Mouse (Mus musculus) c-Kit-positive CD71-positive TER-119-negative erythroid progenitor cells, embryonic 14.5 days (primary cell): Measurements from ENCODE around the gene Stoml1.

Experiments
- DNase-seq: peaks from one replicate; pipeline ENCODE4 v3.0.0-alpha.2; 2013; ENCODE audit warnings: low read depth

Gene Stoml1

DNA sequence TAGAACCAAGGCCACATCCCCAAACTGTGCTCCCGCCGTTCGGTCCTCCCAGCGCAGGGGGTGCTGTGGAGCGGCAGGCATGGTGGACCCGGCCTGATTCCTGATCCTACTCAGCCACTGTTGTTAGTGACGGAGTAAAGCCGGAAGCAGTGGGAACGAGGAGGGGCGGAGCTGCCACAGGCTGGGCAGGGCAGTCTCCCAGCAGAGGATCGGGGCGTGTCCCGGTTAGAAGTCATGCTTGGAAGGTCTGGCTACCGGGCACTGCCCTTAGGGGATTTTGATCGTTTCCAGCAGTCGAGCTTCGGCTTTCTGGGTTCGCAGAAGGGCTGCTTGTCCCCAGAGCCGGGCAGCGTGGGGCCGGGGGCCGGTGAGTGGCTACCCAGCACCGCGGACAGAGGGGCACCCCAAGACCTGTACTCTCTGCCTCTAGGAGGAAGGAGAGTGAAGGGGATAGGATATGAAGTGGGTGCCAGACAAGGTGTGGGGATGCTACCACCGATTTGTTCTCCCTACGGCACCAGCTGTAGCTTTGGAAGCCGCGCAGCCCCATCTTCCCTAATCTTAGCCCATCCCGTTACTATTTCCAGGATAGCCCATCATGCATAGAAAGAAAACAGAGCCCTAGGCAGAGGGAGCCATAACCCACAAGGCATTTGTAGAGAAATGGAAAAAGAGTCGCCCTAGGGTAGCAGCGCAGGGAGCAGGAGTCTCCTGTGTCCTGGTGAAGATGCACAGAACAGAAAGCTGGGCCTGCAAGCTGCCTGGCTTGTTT, at the start of gene Stoml1:
Gene Stoml1 (plus strand): TSS at position 132 of the 772 bp plus-strand sequence.
- DNase-seq: peak; percentile 91

DNA sequence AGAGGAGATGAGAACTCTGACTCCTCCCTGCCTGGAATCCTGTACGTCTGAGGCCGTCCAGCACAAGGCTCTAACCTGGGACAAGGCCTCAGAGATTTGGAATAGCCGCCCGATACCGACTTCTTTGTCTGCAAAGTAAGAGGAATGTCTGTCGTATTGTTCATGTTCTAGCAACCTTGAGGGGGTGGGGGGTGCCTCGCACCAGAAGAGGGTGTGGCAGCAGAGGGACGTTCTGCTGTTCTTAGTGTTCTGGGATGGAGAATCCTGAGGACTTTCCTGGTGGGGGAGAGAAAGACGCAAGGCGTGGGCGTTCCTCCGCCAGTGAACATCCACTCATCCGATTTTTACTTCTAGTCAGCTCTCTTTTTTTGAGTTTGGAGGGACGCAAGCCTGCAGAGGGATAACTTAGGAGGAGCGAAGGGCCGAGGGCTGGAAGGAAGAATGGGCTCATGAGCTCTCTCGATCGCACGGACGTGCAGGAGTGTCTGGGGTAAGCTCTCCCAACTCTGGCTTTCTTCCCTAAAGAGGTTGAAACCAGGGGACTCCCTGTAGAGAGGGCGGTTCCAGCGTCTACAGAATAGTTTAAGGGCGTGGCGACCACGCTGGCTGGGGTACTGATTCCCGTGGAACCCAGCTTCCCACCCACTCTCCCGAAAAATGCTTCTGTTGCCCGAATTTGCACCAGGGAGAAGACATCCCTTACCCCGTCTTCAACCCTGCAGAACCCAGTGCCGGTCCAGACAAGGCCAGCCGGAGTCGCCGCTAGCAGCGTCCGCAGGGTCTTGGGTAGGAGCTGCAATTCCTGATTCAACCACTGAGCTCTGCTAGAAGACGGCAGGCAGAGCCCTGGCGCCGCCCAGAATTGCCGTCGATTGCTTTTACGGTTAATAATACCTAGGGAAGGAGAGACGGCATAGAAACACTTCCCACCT, 49.2 kb upstream of the Stoml1 start, which contains the start of the genes Islr and Islr2:
Gene Islr (minus strand): TSS at position 791 of the 932 bp plus-strand sequence.
Gene Islr2 (minus strand): TSS at position 804 of the 932 bp plus-strand sequence.
- DNase-seq: no peak

DNA sequence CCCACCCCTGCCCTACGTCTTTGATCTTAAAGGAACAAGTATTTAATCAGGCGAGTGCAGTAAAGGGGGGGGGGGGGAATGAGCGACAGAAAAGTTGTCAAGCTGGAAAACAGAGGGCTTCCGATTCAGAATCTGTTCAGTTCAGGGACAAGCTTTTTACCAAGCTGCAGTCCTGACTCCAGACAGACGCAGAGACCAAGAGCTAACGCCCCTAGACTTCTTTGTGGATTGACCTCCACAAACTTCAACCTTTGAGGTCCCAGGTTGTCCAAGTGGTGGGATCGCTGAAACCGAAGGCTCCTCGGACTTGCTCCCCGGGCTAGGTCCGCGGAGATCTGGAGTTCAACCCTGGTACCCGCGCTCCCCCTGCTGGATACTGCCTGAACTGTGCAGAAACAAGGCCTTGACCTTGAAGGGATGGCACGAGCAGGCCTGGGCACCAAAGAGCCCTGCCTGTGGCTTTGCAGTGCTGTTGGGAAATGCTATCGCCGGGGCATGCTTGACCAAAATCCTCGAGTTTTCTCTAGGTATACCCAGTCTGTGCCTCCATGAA, 48.4 kb upstream of the Stoml1 start:
- DNase-seq: peak; percentile 71

DNA sequence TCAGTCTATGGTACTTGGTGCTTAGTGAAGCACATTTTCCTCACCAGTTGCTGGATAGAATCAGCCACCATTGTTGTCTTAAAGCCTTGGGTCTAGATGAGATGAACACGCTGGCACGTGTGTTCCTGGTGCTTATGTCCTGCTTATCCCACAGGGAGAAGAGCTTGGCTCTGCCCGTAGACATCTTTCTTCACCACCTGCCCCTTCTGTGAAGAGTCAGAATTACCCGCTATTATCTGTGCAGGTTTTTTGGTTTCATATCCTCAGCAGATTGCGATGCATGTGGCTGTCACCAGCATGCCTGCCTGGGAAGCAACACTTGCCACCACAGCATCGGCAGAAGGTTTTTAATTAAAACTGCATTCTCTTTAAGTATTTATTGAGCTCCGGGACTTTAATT, 47.0 kb upstream of the Stoml1 start:
- DNase-seq: no peak

DNA sequence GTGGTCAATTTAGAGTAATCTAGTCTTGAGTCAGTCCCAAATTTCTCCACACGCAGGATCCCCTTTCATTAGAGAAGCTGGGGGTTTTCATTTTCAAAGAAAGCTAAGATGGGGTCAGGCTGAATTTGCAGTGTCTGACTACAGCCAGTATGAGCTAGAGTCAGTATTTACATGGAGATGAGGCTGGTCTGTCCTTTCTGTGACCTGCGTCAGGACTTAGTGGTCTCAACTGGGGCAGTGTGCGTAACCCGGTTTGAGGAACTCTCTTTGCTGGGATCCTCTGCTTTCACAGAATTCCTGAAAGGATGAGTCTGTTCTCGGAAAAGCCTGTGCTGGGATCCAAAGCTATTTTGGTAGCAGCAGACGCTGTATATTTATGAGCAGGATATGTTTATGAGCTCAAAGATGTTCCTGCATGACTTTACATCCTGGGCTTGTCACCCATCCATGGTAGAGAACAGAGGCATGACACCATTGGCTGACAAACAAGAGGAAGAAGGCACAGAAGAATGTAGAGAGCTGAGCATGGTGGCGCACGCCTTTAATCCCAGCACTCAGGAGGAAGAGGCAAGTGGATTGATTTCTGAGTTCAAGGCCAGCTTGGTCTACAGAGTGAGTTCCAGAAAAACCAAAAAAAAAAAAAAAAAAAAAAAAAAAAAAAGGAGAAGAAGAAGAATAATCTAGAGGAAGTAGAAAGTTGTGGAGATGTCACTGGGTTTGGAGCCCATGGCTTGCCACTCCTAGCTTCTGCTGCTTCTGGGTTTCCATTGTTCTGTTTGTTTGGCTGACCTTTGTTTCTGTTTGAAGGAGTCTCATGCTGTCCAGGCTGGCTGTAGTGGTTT, 43.3 kb upstream of the Stoml1 start:
- DNase-seq: no peak

DNA sequence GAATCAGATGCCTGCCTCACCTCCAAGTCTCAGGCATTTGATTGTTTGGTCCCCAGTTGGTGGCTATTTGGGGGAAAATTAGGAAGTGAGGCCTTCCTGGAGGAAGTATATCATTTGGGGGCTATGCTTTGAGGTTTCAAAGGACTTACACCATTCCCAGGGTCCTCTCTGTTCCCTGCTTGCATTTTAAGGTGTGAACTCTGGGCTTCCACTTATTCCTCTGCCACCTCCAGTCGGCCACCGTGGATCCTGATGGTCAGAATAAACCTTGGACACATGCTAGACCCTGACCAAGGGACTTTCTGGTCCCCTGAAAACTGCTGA, 42.7 kb upstream of the Stoml1 start:
- no peak for DNase-seq

DNA sequence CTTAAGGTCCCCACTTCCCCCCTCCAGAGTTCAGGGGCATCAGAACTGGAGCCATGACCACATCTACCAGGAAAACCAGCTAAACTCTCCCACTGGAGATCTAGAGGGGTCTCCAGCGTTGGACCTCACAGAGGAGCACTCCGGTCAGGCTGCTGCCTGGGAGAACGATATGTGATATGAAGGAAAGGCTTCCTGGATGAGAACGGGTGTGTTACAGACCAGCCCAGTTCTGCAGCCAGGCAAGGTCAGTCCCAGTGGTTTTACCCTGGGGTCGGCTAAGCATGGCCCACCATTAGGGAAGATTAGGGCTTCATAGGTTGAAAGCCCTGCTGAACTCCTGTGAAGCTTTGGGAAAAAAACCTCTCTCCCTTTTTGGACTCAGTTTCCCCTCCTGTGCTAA, 39.6 kb upstream of the Stoml1 start:
- no peak for DNase-seq

DNA sequence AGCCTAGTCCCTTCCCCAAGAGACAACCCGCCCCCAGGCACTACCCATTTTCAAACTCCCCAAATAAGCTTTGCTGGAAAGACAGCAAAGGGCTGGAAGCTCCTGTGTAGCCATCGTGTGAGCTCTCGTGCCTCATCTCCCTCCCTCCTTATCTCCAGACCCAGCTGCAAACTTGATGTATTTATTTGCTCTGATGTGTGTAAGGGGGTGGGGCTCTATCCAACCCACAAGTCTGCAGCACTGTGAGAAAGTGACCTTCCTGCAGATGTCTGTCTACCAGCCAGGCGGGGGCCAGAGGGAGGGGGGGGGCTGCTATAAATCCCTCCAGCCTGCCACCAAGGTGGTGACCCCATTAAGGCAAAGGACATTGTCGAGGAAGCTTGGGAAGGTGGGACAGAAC, 39.1 kb upstream of the Stoml1 start:
- peak; percentile 80 for DNase-seq

DNA sequence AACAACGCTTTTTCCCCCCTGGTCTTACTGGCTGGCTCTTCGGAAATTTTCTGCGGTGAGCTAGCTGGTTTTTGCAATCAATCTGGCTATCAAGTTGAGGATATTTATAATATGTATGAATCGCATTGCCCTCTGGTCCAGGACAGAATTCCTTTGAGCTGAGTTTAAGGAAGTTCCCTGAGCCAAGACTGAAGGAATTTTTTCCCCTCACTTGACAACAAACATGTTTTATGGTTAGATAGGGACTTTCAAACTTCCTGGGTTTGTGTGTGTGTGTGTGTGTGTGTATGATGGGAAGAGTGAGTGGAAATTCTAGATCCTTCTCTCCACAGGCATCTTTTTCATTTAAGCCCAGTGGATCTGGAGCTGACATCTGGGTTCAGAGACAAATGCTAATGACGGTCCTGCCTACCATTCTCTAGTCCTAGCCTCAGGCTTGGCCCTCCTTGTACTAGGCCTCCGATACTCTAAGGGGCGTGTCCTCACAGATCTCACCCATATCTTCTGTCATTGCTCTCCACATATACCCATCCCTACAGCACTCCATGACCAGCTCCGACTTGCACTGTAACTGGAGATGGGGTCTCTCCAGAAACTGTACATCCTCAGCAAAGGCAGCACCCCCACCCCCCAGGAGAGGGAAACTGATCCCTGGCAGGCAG, 38.3 kb upstream of the Stoml1 start:
- DNase-seq: no peak

DNA sequence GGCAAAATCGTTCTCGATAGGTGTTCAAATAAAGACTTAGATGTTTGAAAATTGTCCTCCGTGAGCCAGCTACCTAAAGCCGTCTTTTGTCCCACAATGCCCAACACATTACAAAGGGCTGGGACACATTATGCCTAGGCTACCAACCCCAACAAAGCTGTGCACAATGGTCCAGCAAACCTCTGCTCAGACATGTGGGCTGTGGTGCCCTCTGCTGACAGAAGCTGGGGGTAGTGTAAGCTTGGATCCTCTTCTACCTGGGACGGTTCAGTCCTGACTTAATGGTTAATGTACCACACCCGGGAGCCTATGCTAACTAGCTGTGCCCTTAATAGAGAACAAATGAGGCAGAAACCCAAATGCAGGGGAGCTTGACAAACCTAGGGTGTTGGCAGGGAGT, 36.6 kb upstream of the Stoml1 start:
- no peak for DNase-seq

DNA sequence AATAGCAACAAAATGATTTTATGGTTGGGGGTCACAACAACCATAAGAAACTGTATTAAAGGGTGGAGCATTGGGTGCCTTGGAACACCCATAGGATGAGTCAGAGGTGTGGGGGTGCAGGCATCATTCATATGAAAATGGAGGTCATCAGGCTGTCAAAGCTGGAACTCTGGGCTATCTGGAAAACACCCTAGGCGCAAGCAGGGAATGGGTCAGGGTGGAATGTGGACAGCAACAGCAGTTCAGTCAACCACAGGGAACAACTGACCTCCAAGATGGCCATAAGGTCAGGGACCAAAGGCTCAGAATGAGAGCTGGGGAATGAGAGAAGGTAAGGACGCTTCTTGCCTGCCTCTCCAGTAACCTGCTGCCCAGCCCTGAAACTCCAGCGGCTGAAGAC, 34.4 kb upstream of the Stoml1 start:
- DNase-seq: no peak

DNA sequence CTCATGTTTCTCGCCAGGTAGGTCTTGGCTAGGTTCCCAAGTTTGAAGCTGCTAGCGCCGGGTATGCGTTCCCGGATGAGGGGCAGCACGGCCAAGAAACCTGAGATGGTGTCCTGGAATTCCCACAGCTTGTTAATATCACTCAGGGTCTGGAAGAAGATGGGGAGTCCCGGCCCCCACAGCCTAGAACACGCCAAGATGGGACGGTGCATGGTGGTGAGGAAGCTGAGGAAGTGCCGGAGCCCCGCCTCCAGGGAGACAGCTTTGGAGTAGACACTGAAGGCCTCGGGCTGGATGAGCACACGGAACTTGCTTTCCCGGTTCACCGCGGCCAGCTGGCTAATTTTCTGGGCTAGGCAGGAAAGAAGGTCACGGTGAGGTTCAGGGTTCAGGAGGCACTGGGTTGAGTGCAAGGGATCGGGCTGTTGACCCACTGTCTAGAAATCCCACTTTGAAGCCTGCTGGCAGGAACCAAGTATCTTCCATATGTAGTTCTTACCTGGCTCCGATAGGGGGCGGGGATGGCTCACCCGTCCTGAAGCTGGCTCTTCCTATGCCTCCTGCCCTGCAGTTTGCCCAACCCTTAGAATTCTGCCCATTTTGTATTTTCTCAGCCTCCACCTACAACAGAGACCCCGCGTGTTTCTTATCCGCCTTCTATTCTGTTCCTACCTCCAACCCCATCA, 32.6 kb upstream of the Stoml1 start:
- no peak for DNase-seq

DNA sequence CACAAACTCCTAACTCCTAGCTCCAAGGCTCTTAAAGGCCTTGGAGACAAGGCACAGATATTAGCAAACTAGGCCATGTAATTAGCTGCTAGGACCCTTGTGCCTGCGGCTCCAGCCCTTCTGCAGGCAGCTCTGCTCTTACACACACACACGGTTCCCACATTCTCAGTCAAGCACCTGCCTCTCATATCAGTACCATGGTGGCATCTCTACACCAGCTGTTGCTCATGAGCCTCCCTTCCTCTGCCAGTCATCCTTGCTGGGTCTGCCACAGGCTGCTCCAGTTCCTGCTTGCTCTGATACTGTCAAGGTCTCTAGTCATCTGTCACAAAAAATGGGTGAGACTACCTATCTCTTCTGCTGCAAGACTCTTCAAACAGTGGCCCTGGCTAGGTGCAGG, 28.6 kb upstream of the Stoml1 start:
- DNase-seq: no peak

DNA sequence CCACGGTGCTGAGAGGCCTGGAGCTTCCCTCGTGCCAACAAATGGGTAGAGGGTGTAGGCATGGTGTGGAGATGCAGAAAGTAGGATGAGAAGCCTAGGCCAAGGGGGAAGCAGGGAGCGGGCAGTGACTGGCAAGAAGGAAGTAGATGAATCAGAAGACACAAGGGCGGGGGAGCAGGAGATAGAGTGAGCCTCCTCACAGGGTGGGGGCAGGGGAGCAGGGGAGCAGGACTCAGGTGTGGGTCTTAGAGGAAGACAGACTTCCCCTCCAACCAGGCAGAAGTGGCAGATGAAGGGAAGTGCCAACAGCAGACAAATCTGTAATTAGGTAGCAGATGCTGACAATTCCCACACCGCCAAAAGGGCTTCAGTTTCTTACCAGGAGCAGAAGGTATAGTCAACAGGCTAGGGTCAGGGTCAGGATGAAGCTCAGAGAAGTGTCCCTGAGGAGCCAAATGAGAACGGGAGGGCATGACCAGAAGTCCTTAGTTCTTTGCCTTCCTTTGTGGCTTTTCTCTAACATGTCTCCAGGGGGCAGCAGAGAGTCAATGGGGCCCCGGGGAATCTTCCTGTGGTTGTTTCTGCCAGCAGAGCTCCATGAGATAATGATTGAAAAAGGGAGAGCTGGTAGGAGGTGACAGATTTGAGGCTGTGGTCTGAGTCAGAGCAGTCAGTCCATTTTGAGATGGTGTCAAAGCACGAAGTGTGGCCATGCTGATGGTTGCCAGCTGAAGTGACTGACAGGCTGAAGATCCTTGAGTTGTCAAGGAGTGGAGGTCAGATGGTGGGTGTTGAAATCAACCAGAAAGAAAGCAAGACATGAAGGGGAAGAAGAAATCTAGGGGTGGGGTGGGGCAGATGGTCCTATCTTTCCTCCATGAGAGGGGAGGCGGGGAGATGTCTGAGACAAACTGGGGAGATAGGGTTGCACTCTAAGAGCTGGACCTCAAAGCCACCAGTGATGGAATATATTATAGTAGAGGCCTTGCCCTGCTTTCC, 26.8 kb upstream of the Stoml1 start:
- peak; percentile 71 for DNase-seq

DNA sequence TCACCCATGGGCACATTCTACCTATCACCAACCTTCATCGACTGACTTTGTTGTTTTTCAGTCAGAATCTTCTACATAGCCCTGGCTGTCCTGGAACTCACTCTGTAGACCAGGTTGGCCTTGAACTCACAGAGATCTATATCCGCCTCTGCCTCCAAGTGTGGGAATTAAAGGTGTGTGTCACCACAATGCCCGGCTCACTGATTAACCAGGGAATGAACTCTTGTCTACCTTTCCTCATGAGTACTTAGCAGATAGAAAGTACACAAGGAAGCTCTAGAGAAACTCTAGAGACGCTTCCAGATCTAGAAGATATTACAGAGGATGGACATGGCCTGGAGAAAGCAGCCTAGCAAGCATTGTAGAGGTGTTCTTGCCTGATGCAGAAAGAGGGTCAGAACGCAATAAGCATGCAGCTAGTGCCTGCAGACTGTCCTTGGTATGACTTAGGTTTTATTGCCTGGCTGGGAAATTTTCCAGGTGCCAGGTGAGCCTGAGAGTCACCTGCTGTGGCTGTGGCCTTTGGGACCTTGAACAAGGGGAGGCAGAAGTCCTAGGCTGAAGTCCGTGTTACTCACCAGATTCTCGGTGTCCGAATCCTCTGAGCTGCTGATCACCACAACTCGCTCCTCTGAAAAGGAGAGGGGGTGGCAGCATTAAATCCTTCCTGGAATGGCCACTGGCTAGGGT, 24.0 kb upstream of the Stoml1 start:
- DNase-seq: no peak

DNA sequence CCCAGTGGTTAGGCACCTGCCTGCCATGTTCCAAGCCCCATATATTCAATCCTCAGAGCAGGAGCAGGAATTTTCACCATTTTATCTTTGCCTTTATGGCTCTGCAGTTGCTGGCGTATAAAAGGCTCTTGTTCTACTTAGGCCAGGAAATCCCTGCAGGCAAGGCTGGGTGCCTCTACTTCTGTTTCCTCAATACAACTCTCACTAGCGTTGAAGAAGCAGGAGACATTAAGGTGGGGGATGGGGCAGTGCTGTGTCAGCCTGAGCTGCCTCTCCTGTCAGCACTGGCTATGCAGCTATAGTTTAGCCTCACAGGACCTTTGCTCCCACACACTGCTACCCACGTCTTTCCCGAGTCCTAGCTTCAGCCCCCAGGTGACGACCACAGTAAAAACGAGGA, 21.2 kb upstream of the Stoml1 start:
- no peak for DNase-seq

DNA sequence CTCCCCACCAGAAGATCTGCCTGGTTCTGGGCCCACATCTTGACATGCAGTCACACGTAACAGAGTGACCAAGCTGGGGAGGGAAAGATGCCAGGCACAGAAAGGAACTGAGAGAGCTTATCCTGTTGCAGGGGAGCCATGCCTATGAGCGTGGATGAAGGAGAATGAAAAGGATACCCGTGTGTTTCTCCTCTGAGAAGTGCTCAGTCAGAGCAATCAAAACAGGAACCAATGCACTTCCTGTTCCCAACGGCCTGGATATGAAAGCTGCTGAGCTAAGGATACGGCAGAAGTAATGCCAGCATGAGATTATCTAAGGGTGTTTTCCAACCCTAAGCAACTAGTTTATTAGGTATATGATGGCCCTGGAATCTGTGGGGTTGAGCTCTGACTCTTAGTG, 20.6 kb upstream of the Stoml1 start:
- DNase-seq: no peak

DNA sequence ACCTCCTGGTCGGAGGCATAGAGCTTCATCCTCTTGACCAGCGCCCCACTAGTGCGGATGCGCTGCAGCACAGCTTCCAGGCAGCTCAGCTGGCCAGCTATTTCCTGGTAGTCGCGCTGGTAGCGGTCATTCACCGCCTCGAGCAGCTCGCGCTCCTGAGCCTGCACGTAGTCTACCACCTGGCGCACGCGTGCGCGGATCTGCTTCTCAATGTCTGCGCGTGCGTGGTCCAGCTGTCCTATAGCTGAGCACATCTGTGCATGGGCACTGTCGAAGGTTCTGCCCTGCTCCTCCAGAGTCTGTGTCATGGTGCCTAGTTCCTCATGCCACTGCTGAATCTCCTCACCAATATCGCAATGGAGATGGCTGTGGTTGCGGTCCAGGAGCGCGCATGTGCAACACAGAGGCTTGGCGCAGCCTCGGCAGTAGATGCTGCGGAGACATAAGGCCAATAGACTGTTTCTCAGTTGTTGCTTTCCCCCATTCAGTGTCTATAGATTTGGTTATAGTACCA, 18.4 kb upstream of the Stoml1 start:
- no peak for DNase-seq
